Mouse (Mus musculus): ENCODE measurements around the gene Gdpd3. TPM values are rescaled to one million over a fixed set of nuclear protein-coding genes. Genes with fewer than 3 reads are reported as not detected.

Gene Gdpd3
- polyA plus RNA-seq, 1 experiment from 2014 or later = 3.1 TPM

GRCm38 (mm10) chr7:126800269-126801056 lies 34.3 kb downstream of the Gdpd3 start:
- no peak for ATAC-seq (ENCODE audit: insufficient number of reproducible peaks, insufficient read depth, low FRiP score, low TSS enrichment, low read depth)
- peaks cover 36% of the 10 kb centered on the region for H3K4me1 ChIP-seq
- peak overlapping the region; percentile 89 for H3K4me2 ChIP-seq
- peak overlapping the region; percentile 78 for H3K4me3 ChIP-seq
- WGBS = 58% methylated on average over 5 of the region's 5 CpGs
- H3K27ac ChIP-seq = peak overlapping the region; percentile 98
- peak overlapping the region; percentile 81 for H3K9ac ChIP-seq
- peaks cover 38% of the 10 kb centered on the region for H3K36me3 ChIP-seq
- H3K27me3 ChIP-seq = no peaks in the 10 kb centered on the region
- no peaks in the 10 kb centered on the region for H3K9me3 ChIP-seq

- WGBS = 95% methylated on average over 16 of the region's 16 CpGs
- H3K4me1 ChIP-seq = peaks cover 36% of the 10 kb centered on the region
- peaks cover 35% of the 10 kb centered on the region for H3K36me3 ChIP-seq
- no peaks in the 10 kb centered on the region for H3K27me3 ChIP-seq
- no peak overlapping the region for H3K4me2 ChIP-seq
- no peak overlapping the region for H3K27ac ChIP-seq
- ATAC-seq (ENCODE audit: insufficient number of reproducible peaks, insufficient read depth, low FRiP score, low TSS enrichment, low read depth) = no peak
- no peaks in the 10 kb centered on the region for H3K9me3 ChIP-seq
- H3K9ac ChIP-seq = peak overlapping the region; percentile 81; the same call in 1 of the 2 replicates
- H3K4me3 ChIP-seq = no peak overlapping the region
Observed at GRCm38 (mm10) chr7:126801057-126801422, 34.9 kb downstream of the Gdpd3 start.

GRCm38 (mm10) chr7:126802134-126802889 lies 36.2 kb downstream of the Gdpd3 start:
- ATAC-seq (ENCODE audit: insufficient number of reproducible peaks, insufficient read depth, low FRiP score, low TSS enrichment, low read depth) = no peak
- 82% methylated on average over 11 of the region's 11 CpGs for WGBS
- H3K9me3 ChIP-seq = no peaks in the 10 kb centered on the region
- H3K4me2 ChIP-seq = no peak overlapping the region
- peaks cover 27% of the 10 kb centered on the region for H3K4me1 ChIP-seq
- no peak overlapping the region for H3K27ac ChIP-seq
- H3K9ac ChIP-seq = no peak overlapping the region
- H3K4me3 ChIP-seq = no peak overlapping the region
- H3K27me3 ChIP-seq = no peaks in the 10 kb centered on the region
- H3K36me3 ChIP-seq = peaks cover 29% of the 10 kb centered on the region

GRCm38 (mm10) chr7:126803181-126803580 lies 37.0 kb downstream of the Gdpd3 start:
- Histone ChIP-seq H3K9me3 (no peaks in the 10 kb centered on the region), H3K27me3 (no peaks in the 10 kb centered on the region), H3K4me2 (no peak overlapping the region), H3K27ac (no peak overlapping the region), H3K9ac (0 out of 2 replicates have a peak overlapping the region, but pooled peaks have one; percentile 27), H3K4me1 (peaks cover 26% of the 10 kb centered on the region), H3K4me3 (no peak overlapping the region), H3K36me3 (peaks cover 26% of the 10 kb centered on the region)
- no peak for ATAC-seq (ENCODE audit: insufficient number of reproducible peaks, insufficient read depth, low FRiP score, low TSS enrichment, low read depth)
- WGBS = 87% methylated on average over 6 of the region's 6 CpGs

GRCm38 (mm10) chr7:126803751-126804150 lies 37.6 kb downstream of the Gdpd3 start:
- H3K9me3 ChIP-seq = no peaks in the 10 kb centered on the region
- H3K4me2 ChIP-seq = no peak overlapping the region
- no peak overlapping the region for H3K4me3 ChIP-seq
- H3K27ac ChIP-seq = no peak overlapping the region
- H3K27me3 ChIP-seq = no peaks in the 10 kb centered on the region
- ATAC-seq (ENCODE audit: insufficient number of reproducible peaks, insufficient read depth, low FRiP score, low TSS enrichment, low read depth) = no peak
- peaks cover 31% of the 10 kb centered on the region for H3K4me1 ChIP-seq
- H3K9ac ChIP-seq = 0 out of 2 replicates have a peak overlapping the region, but pooled peaks have one; percentile 27
- peaks cover 26% of the 10 kb centered on the region for H3K36me3 ChIP-seq

- peaks cover 25% of the 10 kb centered on the region for H3K4me1 ChIP-seq
- no peaks in the 10 kb centered on the region for H3K9me3 ChIP-seq
- H3K4me2 ChIP-seq = no peak overlapping the region
- H3K9ac ChIP-seq = no peak overlapping the region
- H3K36me3 ChIP-seq = peaks cover 26% of the 10 kb centered on the region
- no peaks in the 10 kb centered on the region for H3K27me3 ChIP-seq
- ATAC-seq (ENCODE audit: insufficient number of reproducible peaks, insufficient read depth, low FRiP score, low TSS enrichment, low read depth) = no peak
- no peak overlapping the region for H3K4me3 ChIP-seq
- WGBS = 80% methylated on average over 6 of the region's 6 CpGs
- no peak overlapping the region for H3K27ac ChIP-seq
Observed at GRCm38 (mm10) chr7:126806956-126807355, 40.8 kb downstream of the Gdpd3 start.

GRCm38 (mm10) chr7:126807405-126807804 lies 41.3 kb downstream of the Gdpd3 start:
- Histone ChIP-seq H3K36me3 (peaks cover 26% of the 10 kb centered on the region), H3K4me3 (peak overlapping the region; percentile 76; the same call in 1 of the 2 replicates), H3K9ac (peak overlapping the region; percentile 89), H3K4me1 (peaks cover 25% of the 10 kb centered on the region), H3K27me3 (no peaks in the 10 kb centered on the region), H3K4me2 (peak overlapping the region; percentile 91), H3K27ac (peak overlapping the region; percentile 57; the same call in 1 of the 2 replicates), H3K9me3 (no peaks in the 10 kb centered on the region)
- 63% methylated on average over 4 of the region's 4 CpGs for WGBS
- ATAC-seq (ENCODE audit: insufficient number of reproducible peaks, insufficient read depth, low FRiP score, low TSS enrichment, low read depth) = no peak

- peak; percentile 88 for ATAC-seq (ENCODE audit: insufficient number of reproducible peaks, insufficient read depth, low FRiP score, low TSS enrichment, low read depth)
Observed at GRCm38 (mm10) chr7:126808703-126809455, 42.7 kb downstream of the Gdpd3 start.

GRCm38 (mm10) chr7:126809723-126810369 lies 43.7 kb downstream of the Gdpd3 start:
- Histone ChIP-seq H3K4me3 (peak overlapping the region; percentile 76), H3K36me3 (peaks cover 11% of the 10 kb centered on the region; the same call in 1 of the 2 replicates), H3K4me2 (peak overlapping the region; percentile 91), H3K9ac (peak overlapping the region; percentile 89; the same call in 1 of the 2 replicates), H3K27me3 (no peaks in the 10 kb centered on the region; the same call in 1 of the 2 replicates), H3K9me3 (no peaks in the 10 kb centered on the region), H3K4me1 (peaks cover 25% of the 10 kb centered on the region), H3K27ac (no peak overlapping the region)
- 46% methylated on average over 5 of the region's 5 CpGs for WGBS
- no peak for ATAC-seq (ENCODE audit: insufficient number of reproducible peaks, insufficient read depth, low FRiP score, low TSS enrichment, low read depth)

More at GRCm38 (mm10) chr7:126808703-126809455, 42.7 kb downstream of the Gdpd3 start:
- peak overlapping the region; percentile 80 for H3K27ac ChIP-seq
- H3K36me3 ChIP-seq = peaks cover 16% of the 10 kb centered on the region
- H3K9me3 ChIP-seq = no peaks in the 10 kb centered on the region
- peaks cover 25% of the 10 kb centered on the region for H3K4me1 ChIP-seq
- H3K4me2 ChIP-seq = peak overlapping the region; percentile 91
- H3K9ac ChIP-seq = peak overlapping the region; percentile 89
- under 1% methylated on average over 43 of the region's 43 CpGs for WGBS
- H3K4me3 ChIP-seq = peak overlapping the region; percentile 76
- H3K27me3 ChIP-seq = no peaks in the 10 kb centered on the region; the same call in 1 of the 2 replicates

- no peak overlapping the region for H3K9ac ChIP-seq
- no peak overlapping the region for H3K4me3 ChIP-seq
Observed at GRCm38 (mm10) chr7:126815726-126816222, 49.6 kb downstream of the Gdpd3 start.

More at GRCm38 (mm10) chr7:126815726-126816222, 49.6 kb downstream of the Gdpd3 start:
- no peak overlapping the region for H3K4me2 ChIP-seq
- no peaks in the 10 kb centered on the region for H3K36me3 ChIP-seq
- WGBS = 70% methylated on average over 8 of the region's 8 CpGs
- no peaks in the 10 kb centered on the region for H3K9me3 ChIP-seq
- no peak for ATAC-seq (ENCODE audit: insufficient number of reproducible peaks, insufficient read depth, low FRiP score, low TSS enrichment, low read depth)
- no peak overlapping the region for H3K27ac ChIP-seq
- no peaks in the 10 kb centered on the region for H3K4me1 ChIP-seq
- no peaks in the 10 kb centered on the region; the same call in 1 of the 2 replicates for H3K27me3 ChIP-seq

Data from embryonic facial prominence, embryonic 13.5 days (tissue).